Mouse (Mus musculus) lung, postnatal 14 days (tissue): ENCODE measurements around the gene Bcas3.

Source experiments
- DNase-seq: peaks from one replicate; pipeline ENCODE4 v3.0.0; 2021

Gene Bcas3

DNA sequence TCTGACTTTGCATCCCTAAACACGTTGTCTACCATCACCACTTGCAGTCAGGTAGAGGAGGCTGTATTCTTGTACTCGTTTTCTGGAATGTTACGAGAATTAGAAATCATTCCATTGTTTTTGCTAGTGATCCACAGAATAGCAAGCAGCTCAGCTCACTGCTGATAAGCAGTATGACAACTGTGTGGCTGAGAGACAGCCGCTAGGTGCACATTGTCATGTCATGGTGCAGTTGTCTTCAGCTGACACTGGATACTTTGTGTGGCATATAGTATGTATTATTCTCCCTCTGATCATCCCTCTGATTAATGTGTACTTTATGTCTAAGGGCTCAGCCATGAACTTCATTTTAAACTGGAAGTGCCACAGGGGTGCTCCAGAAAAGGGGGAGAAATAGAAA is 190.3 kb downstream of the Bcas3 start:
- DNase-seq, result no peak

DNA sequence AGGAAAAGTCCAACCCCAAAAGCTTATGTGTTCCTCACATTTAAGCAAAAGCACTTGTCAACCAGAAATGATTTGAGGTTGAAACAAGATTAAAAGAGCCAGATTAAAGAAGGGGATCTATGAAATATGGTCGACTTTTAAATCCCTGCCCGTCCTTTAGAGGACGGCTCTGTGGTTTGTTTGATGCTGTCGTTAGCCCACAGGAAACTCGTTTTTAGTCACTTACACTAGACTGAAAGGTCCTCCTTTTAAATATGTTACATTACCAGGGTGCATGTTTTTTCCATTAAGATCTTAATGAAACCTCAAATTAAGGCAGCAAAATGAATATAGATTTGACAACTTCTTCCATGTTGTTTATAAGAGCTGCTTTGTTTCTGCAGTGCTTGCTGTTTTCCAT is 192.6 kb downstream of the Bcas3 start:
- DNase-seq, result no peak

DNA sequence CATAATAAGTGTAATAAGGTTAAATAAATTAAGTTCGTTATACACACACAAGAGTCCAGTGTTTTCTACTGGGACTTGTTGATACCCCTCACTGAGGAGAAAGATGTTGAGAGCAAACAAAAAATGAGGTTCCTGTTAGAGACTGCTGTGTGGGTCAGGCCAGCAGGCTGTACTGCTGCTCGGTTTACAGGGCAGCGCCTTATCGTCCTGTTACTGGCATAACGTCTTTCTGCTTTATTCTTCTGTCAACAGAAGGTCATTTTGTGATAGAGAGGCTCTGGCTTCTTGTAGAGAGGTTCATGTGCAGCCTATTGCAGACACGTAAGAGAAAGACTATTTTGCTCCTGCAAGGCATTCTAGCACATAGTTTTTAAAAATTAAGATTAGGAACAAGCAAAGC is 195.0 kb downstream of the Bcas3 start:
- DNase-seq, result no peak

DNA sequence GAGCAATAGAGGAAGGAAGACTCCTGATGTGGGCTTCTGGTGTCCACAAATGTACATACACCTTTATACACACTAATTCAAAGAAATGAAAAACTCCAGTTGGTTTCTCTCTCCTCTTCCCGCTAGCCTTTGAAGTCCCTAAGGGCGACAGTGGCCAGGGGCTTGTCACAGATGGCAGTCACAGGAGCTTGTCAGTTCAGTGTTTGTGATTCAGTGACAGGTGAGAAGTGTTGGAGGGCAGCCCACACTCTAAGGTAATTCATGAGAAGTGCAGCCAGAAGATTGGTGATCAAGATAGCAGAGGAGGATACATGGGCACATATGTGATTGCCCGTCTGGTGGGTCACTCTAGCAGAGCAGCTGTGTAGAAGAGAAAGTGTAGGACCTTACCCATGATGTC is 196.7 kb downstream of the Bcas3 start:
- DNase-seq, result no peak

DNA sequence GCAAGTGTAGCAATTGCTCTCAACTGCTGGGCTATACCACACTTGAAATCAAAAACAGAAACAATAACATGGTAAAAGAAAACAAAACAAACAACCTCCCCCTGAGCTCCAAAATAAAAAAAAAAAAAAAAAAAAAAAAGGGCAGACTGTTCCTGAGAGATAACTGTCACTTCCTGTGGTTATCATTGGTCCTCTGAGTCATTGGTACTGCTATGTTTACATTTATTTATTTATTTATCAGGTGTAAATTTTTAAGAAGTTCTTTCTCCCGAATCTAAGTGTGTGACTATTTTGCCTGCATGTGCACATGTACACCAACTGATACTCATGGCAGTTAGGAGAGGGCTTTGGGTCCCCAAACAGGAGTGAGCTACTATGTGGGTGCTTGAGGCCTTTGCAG is 202.1 kb downstream of the Bcas3 start:
- no peak for DNase-seq

DNA sequence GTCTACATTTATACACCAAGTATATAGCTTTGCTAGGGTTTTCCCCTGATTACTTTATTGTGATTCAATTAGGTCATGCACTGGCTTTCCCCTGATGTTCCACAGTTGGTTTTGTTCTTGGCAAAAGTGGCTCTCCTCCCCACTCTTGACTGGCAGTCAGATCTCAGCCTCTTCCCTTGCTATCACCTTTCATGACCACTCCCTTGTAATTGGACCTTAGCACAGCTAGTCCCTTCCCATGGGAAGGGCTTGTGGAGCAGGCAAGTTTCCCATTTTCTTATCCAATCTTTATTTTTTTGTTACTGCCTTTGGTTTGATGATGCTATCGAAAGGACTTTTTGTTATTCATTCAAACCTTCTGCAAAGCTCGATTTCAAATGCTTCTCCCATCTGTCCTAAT is 202.8 kb downstream of the Bcas3 start:
- no peak for DNase-seq

DNA sequence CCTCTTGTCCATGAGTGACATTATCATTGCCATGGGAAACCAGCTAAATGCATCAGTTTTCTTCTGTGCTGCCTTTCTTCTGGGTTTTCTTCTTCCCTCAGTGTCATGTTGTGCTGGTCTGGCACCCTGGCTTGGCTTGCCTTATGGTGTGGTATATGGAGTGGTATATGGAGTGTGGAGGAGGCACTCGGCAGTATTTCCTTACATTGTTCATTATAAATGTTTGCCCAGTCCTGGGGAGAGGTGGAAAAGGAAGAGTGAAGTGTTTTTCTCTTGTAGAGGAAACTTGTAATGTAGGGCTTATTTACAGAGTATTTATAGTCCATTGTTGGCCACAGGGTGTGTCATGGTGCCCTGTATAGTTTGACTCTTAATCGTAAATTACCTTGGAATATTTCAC is 212.1 kb downstream of the Bcas3 start:
- DNase-seq, result no peak

DNA sequence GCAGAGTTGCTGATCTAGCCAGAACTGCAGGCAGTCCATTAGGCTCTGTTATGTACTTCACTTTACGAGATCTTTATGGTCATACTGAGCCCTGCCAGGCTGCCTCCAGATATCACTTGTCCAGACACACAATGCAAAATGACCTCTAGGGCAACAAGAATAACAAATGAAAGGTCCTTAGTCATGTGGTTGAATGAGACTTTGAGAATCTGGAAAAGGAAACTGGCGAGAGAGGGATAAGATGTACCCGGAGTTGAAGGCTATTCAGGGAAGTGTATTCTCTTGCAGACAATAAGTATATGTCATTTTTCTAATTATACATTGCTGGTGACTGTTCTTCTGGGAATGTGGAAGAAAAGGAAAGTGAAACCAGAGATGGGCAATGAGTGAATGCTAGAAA is 218.1 kb downstream of the Bcas3 start:
- no peak for DNase-seq

DNA sequence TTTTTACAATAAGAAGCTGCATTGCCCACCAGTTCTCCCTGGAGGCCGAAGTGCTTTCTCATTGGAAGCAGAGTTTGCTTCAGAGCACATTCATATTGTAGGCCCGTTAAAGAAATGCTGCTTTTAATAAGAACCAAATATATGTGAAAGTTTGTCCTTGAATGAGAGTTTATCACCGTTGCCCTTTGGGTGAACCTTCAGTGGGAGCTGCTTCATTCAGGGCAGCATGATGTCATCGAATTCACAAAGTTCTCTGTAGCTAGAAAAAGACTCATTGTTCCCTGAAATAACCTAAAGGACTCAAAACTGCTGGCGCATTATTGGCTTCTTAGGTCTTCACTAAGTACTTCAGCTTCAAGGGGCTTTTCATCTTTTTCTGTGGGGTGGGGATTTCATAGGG is 219.0 kb downstream of the Bcas3 start:
- no peak for DNase-seq

DNA sequence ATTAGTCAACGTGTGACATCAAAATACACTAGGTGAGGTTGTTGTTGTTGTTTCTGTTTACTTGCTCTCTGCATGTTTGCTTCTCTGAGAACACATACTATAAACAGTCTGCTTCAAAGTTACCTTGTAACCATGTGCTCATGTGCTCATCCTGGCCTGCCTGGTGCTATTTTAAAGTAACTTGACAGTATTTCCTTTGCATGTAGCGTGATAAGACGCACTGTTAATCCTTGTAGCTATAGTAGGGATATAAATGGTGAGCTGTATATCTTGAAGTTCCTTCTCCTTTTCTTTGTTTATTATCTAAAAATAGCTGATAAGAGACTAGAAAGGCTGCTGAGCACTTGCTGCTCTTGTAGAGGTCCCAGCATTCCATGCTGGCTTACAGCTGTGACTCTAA is 219.6 kb downstream of the Bcas3 start:
- no peak for DNase-seq

DNA sequence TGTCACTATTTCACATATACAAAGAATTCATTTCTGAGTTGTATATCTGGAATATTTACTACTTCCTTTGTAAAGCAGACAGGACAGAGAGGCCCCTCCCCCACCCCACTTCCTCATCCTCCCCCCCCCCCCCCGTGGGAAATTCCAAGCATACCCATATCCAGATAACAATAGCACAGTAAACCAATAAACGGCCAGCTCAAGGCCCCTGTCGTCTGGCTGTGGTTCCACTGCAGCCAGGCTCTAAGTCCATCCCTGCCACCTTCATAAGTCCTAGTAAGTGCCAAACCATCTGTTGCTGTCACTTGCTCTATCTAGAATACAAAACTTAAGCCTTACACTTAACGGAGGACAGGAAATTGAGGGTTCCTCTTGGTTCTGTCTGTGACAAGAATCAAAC is 221.5 kb downstream of the Bcas3 start:
- DNase-seq, result peak; percentile 43

DNA sequence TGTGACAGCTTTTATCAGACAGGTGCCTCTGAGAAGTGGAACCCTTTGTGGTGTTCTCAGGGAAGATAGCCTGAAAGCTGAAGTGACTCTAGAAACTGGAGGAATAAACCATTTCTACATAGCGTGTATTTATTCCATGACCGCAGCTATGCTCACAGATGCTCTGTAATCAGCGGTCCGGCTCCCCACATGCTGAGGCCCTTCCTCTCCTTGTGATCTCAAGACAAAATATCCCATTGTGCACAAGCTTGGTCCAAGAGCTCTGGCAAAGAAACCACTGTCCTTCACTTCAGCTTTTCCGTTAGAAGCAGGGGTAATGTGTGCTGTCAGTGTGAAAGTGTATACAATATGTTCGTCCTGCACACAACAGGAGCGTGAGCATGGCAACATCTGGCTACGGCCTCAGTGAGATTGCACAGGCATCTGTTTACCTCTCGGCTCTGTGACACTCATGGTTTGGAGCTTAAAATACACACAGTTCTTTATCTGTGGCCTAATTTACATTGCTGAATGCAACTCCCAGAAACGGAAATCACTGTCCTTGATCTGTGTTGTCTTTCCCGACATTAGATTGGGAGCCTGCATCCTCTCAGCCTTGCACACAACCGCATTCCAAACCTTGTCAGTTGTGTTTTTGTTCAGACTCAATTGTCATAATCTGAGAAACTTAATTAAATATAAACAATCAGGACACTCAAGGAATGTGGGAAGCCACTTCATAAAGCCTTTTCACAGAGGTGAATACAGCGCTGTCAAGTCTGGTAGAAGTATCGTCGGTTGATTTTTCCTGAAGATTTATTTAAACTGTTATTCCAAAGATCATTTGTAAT is 225.1 kb downstream of the Bcas3 start:
- DNase-seq, result peak; percentile 22

DNA sequence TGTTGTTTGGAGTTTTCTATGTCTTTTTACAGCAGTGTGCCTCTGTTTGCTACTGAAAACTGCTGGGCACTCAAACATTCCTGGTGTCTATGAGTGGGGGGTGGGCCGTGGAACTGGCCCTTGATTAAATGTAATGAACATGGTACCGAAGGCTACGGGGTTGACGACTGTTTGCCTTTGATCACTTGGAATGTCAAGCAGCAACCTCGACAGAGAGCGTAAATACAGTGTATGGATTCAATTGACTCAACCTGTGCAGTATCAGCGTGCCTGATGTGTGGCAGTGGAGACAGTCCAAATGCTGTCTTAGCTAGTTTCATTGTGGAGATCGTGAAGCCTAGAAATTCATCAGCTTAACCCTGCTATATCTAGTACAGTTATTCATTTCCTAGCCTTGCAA is 231.1 kb downstream of the Bcas3 start:
- DNase-seq, result no peak

DNA sequence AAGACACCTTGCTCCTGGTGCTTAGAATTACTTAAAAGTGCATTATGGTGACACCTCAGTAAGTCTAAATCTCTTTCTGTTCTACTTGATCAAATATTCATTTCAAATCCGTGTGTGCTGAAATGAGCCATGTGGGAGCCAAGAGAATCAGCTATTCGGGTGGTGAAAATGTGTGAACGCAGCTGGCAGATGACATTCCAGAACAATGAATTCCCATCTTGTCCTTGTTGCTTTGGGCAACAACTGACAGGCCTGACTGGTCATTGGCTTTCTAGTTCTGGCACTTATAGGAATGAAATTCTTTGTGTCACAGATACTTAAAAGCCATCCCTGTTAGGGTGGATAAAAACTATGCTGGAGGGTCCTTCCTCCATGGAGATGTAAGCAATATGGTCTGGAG is 240.7 kb downstream of the Bcas3 start:
- DNase-seq, result no peak

DNA sequence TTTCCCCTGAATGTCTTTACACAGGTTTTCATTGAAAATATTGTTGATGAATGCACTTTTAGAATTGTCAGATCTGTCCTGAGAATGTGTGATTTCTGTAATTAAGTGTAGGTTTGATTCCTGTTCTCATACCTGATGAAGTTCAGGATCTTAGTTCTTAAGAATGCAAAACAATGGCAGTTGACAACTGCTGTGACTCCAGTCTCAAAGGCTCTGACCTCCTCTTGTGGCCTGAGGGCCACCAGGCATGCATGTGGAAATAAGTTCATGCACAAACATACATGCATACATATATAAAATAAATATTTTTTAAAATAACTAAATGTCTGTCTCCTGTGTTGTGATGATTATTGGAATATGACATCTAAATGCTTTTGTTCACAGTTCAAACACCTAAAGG is 246.3 kb downstream of the Bcas3 start:
- no peak for DNase-seq

DNA sequence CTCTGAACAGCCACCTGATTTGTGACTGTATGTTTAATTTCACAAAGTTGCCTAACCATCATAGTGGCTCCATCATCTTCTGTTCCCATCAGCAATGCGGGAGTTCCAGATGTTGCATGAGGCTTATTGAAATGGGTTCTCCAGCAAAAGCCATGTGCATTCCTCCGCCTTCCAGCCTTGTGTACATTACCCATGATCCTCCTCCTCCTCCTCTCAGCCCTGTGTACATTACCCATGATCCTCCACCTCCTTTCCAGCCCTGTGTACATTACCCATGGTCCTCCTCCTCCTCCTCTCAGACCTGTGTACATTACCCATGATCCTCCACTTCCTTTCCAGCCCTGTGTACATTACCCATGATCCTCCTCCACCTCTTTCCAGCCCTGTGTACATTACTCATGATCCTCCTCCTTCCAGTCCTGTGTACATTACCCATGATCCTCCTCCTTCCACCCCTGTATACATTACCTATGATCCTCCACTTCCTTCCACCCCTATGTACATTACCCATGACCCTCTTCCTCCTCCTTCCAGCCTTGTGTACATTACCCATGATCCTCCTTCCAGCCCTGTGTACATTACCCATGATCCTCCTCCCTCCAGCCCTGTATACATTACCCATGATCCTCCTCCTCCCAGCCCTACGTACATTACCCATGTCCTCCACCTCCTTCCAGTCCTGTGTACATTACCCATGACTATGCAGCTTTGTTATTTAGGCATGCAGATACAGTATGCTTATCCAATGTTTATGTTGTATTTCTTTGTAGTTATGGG is 250.8 kb downstream of the Bcas3 start:
- no peak for DNase-seq

DNA sequence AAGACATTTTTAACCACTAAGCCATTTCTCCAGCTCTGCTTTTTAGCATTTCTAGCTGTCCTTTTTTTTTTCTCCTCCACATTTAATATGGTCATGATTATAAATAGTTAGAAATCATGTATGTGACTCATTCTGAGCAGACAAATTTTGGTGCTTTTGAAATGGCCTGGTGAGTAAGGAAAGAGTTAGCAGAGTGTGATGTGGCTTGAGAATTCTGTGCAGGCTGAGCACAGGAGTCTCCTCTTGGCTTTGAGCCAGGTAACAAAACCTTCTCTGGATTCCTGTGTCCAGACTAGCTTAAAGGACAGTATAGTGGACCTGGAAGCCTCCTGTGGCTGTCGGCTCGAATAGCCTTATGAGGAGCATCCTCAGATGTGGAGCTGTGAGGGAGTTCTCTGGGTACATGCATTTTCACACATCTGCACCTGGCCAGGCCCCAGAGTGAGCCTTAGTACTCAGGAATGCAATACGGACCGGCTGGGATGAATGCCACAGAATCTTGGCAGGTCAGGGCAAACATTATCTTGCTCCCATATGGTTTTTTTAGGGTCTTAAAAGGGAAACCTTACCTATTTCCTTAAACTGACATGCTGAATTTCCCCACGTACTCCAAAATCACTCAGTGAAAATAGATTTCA is 256.5 kb downstream of the Bcas3 start:
- DNase-seq, result no peak

DNA sequence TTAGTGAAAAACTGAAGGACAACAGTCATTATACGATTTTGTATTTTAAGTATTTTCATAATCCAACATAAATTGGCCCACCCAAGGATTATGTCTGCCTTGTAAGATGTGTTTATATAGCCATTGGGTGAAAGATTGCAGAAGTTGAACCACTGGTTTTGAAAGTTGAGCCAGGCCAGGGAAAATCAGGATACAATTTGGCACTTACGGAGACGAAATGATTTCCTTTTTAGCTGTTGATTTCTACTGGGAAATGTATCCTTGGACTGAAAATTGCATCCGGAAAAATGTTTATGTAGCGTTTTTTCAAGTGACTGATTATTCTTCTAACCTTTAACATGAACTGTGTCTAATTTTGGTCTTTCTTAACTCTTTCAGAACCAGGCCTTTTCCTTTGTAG is 260.1 kb downstream of the Bcas3 start:
- DNase-seq, result no peak

DNA sequence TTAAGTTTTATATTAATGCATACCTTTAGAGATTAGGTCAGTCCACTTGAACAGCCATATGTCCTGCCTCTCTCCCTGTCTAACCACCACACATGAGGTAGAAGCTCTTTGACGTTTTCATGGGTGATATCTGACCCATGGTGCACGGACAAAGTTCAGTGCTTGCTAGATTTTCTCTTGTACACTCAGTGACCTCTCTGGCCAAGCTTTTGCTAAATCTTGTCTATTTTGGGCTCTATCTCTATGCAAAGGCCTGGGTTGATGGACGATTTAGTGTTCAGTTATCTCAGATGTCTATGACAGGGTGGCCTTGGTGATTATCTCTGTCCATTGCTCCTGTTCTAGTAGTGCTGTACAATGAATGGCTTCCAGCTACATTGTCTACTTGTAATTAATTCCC is 260.6 kb downstream of the Bcas3 start:
- no peak for DNase-seq

DNA sequence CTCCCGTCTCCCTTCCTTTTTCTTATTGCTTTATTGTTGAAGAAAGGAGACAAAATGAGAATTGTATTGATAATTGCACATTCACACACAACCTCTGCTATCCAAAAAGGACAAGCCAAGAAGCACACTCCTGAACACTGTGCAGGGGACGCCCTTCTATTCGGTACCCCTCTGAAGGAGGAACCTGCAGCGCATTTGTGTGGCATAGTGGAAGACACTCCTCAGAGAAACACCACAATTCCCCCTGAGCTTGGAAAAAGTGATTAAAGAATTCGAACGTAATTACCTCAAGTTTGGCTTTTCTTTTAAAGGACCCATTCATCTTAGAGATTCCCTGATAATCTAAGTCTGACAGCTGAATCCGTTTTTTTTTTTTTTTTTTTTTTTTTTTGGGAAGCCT is 261.5 kb downstream of the Bcas3 start:
- no peak for DNase-seq

DNA sequence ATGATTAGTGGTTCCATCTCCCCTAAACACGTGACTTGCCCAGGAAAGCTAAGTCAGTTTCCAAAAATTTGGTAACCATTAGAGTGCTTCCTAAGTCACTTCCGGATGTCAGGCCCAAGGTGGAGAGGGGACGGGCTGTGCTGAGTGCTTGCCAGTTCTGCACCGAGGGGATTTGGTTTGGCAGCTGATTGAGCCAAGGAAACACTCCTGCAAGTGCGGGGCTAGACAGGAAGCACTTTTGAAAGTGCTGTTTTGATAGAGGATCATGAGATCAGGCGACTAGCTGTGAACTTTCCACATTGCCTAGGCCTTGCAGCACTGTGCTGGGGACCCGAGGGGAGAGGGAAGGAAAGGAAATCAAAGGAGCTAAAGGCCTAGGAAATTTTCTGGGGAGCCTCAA is 262.5 kb downstream of the Bcas3 start:
- DNase-seq, result peak; percentile 27

DNA sequence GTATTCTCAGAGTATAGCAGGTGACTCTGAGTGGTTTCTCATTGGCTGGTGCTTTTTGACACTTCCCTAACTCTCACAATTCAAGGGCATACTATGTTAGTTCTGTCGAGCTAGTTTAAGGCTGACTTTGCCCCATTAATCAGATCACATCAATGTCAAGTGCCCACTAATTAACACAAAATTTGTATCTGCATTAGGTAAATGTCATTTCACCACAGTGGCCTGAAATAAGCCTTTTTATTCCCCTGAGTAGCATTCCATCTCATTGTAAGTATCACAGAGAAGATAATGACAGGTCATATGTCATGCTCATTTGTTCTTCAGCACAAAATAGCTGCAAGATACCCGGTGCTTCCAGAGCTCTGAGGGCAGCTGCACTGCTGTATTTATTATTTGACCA is 268.5 kb downstream of the Bcas3 start:
- DNase-seq, result no peak

DNA sequence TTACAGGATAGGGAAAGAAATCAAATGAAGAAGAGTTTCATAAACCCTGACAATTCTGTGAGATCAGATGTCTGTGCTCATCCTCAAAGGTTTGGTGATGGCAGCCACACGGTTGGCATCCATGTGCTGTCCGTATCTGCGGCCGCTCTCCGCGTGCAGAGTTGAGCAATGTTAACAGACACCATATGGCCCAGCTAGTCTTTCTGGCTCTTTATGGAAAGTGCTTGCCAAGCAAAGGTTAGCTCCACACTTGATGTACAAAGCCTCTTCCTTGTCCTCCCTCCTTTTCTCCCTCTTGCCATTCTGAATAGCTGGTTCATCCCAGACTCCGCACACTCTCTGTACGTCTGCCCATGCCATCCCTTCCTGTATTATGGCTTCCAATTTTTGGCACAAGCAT is 269.0 kb downstream of the Bcas3 start:
- DNase-seq, result no peak

DNA sequence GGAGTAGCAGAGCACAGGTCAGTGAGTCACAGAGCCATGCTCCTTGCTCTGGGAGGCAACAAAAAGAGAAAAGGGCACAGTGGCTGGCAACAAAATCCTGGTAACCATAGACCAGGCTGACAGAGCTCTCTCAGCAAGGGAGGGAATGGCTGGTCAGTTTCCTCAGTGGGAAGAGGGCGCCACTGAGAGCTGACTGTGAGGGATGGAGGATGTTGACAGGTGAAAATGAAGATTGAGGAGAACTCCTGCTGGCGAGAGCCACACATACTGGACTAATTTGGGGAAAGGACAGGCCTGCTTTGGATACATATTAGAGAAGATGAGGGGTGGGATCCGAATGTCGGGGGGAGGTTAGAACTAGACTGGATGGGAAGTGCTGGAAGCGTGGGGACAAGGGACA is 272.2 kb downstream of the Bcas3 start:
- DNase-seq, result no peak
